Mouse (Mus musculus): ENCODE results near the gene Fignl2.

Fignl2 gene

GRCm38 (mm10) chr15:101092829-101093648 lies 14.7 kb upstream of the Fignl2 start:
- DNase-seq (ENCODE audit: low spot score) = no peak

GRCm38 (mm10) chr15:101092121-101092828 lies 13.9 kb upstream of the Fignl2 start:
- no peak for DNase-seq (ENCODE audit: low spot score)

GRCm38 (mm10) chr15:101091551-101091950 lies 13.2 kb upstream of the Fignl2 start:
- DNase-seq (ENCODE audit: low spot score) = no peak

GRCm38 (mm10) chr15:101088291-101088690 lies 9.9 kb upstream of the Fignl2 start:
- DNase-seq (ENCODE audit: low spot score) = no peak

GRCm38 (mm10) chr15:101086956-101087355 lies 8.6 kb upstream of the Fignl2 start:
- no peak for DNase-seq (ENCODE audit: low spot score)

GRCm38 (mm10) chr15:101086451-101086850 lies 8.1 kb upstream of the Fignl2 start:
- DNase-seq (ENCODE audit: low spot score) = no peak

- no peak for DNase-seq (ENCODE audit: low spot score)
Observed at GRCm38 (mm10) chr15:101084499-101084898, 6.1 kb upstream of the Fignl2 start.

- DNase-seq (ENCODE audit: low spot score) = no peak
Observed at GRCm38 (mm10) chr15:101082236-101082635, 3.9 kb upstream of the Fignl2 start.

- DNase-seq (ENCODE audit: low spot score) = no peak
Observed at GRCm38 (mm10) chr15:101081035-101081548, 2.7 kb upstream of the Fignl2 start.

- DNase-seq (ENCODE audit: low spot score) = no peak
Observed at GRCm38 (mm10) chr15:101080031-101080520, 1.7 kb upstream of the Fignl2 start.

- peak; percentile 47 for DNase-seq (ENCODE audit: low spot score)
Observed at GRCm38 (mm10) chr15:101078731-101079156, 377 bp upstream of the Fignl2 start.

- no peak for DNase-seq (ENCODE audit: low spot score)
Observed at GRCm38 (mm10) chr15:101077001-101077812, 1.2 kb downstream of the Fignl2 start.

- no peak for DNase-seq (ENCODE audit: low spot score)
Observed at GRCm38 (mm10) chr15:101076071-101077000, 2.0 kb downstream of the Fignl2 start.

- DNase-seq (ENCODE audit: low spot score) = no peak
Observed at GRCm38 (mm10) chr15:101075656-101076055, 2.7 kb downstream of the Fignl2 start.

GRCm38 (mm10) chr15:101075150-101075549 lies 3.2 kb downstream of the Fignl2 start:
- no peak for DNase-seq (ENCODE audit: low spot score)

- DNase-seq (ENCODE audit: low spot score) = no peak
Observed at GRCm38 (mm10) chr15:101074067-101074466, 4.3 kb downstream of the Fignl2 start.

GRCm38 (mm10) chr15:101072736-101073135 lies 5.6 kb downstream of the Fignl2 start:
- no peak for DNase-seq (ENCODE audit: low spot score)

GRCm38 (mm10) chr15:101070762-101071161 lies 7.6 kb downstream of the Fignl2 start:
- no peak for DNase-seq (ENCODE audit: low spot score)

- no peak for DNase-seq (ENCODE audit: low spot score)
Observed at GRCm38 (mm10) chr15:101069641-101070190, 8.7 kb downstream of the Fignl2 start.

- no peak for DNase-seq (ENCODE audit: low spot score)
Observed at GRCm38 (mm10) chr15:101068671-101069070, 9.7 kb downstream of the Fignl2 start.

- no peak for DNase-seq (ENCODE audit: low spot score)
Observed at GRCm38 (mm10) chr15:101068029-101068428, 10.3 kb downstream of the Fignl2 start.

Measured in layer of hippocampus, adult 9-10 months (tissue).